ENCODE assay signal across 9 mouse cellular contexts in the genomic region with DNA sequence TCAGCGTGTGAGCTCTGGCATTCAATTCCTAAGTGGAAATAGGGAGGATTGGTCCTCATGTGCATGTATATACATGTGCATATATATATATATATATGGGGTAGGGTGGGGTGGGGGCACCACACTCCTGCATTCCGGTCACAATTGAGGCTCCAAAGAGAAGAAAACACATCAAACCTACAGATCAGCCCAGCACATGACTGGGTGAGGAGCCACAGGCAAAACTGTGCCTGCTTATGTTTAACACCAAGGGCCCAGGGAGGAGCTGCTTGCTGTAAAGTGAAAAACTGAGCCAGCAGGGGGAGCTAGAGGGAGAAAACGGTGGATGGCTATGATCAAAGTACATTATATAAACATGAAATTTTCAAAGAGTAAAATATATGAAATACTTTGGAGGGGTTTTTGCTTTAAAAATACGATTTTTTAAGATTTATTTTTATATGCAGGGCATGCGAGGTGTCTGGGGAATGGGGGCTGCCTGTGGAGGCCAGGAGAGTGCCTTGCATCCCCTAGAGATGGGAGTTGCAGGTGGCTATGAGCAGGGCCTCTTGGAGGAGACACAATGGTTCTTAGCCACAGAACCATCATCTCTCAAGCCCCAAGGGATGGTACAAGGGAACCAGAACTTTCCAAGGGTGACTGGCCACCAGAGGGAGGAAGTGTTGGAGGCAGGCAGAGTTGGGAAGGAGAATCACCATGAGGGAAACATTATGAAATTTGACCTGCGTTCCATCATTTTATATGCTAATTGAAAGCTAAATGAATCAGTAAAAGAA. TPM values are rescaled to one million over a fixed set of nuclear protein-coding genes. Genes with fewer than 3 reads are reported as not detected.
DNase-seq lines count a peak whose midpoint lies in the region; ATAC-seq and TF ChIP-seq lines count a peak whose summit lies in the region.
"Had no signal": no experiment of that assay in that cellular context is flagged by ENCODE, and none has a peak within 500 bp of the region (broad histone marks: within the 10 kb centered on the region; RNA-seq: fewer than 3 reads in every experiment).

No protein-coding gene starts in this region.

- 34% methylated on average over 6 of the region's 6 CpGs for WGBS in heart, embryonic 10.5 days
- WGBS in kidney, postnatal 0 days = 35% methylated on average over 6 of the region's 6 CpGs
- 27% methylated on average over 6 of the region's 6 CpGs for WGBS in liver, embryonic 11.5 days

- H3K9me3 ChIP-seq in heart, embryonic 10.5 days = no peaks in the 10 kb centered on the region
- no peaks in the 10 kb centered on the region for H3K9me3 ChIP-seq in kidney, postnatal 0 days (replicated peaks; ENCODE audit: low read length)
- no peaks in the 10 kb centered on the region for H3K9me3 ChIP-seq in liver, embryonic 11.5 days (ENCODE audit: control insufficient read depth, low read length)

- no peaks in the 10 kb centered on the region for H3K36me3 ChIP-seq in C2C12 (ENCODE audit: control insufficient read depth, insufficient read depth)
- no peaks in the 10 kb centered on the region for H3K36me3 ChIP-seq in heart, embryonic 10.5 days
- H3K36me3 ChIP-seq in kidney, postnatal 0 days (ENCODE audit: insufficient read depth, low read length) = no peaks in the 10 kb centered on the region
- H3K36me3 ChIP-seq in liver, embryonic 11.5 days (ENCODE audit: control insufficient read depth, insufficient read depth, low read length) = no peaks in the 10 kb centered on the region

- no peak overlapping the region for H3K9ac ChIP-seq in kidney, postnatal 0 days (ENCODE audit: low read depth, low read length)
- H3K9ac ChIP-seq in liver, embryonic 11.5 days (ENCODE audit: low read depth, low read length) = no peak overlapping the region

- no peak overlapping the region for H3K4me3 ChIP-seq in C2C12 (ENCODE audit: insufficient read depth, poor library complexity, severe bottlenecking)
- H3K4me3 ChIP-seq in heart, embryonic 10.5 days = no peak overlapping the region
- H3K4me3 ChIP-seq in kidney, postnatal 0 days (replicated peaks; ENCODE audit: low read depth, low read length) = no peak overlapping the region
- no peak overlapping the region for H3K4me3 ChIP-seq in liver, embryonic 11.5 days (ENCODE audit: low read depth, low read length)

- H3K27me3 ChIP-seq in C2C12 (ENCODE audit: control insufficient read depth, insufficient read depth, insufficient read length) = peaks cover 3% of the 10 kb centered on the region
- H3K27me3 ChIP-seq in heart, embryonic 10.5 days (ENCODE audit: insufficient read depth, poor library complexity, severe bottlenecking) = no peaks in the 10 kb centered on the region
- no peaks in the 10 kb centered on the region for H3K27me3 ChIP-seq in kidney, postnatal 0 days (ENCODE audit: insufficient read depth, low read length)
- H3K27me3 ChIP-seq in liver, embryonic 11.5 days (replicated peaks; ENCODE audit: control insufficient read depth, insufficient read depth, low read length) = no peaks in the 10 kb centered on the region

- no peaks in the 10 kb centered on the region for H3K79me3 ChIP-seq in C2C12 (ENCODE audit: low read depth)

- peak; percentile 91 for DNase-seq in adrenal gland, postnatal 14 days
- peak; percentile 74 for DNase-seq in embryo, embryonic 9.5 days (ENCODE audit: extremely low spot score)
- DNase-seq in heart, embryonic 10.5 days (ENCODE audit: low spot score) = peak; percentile 81
- peak; percentile 84 for DNase-seq in kidney, postnatal 0 days (ENCODE audit: low spot score)
- peak; percentile 72 for DNase-seq in liver, embryonic 11.5 days (ENCODE audit: low spot score)
- peak; percentile 78 for DNase-seq in neural tube, embryonic 10.5 days (ENCODE audit: extremely low spot score, low spot score)
- peak; percentile 65 for DNase-seq in telencephalon, adult 2 months (ENCODE audit: low read depth, low spot score)

- no peak; the same call in 1 of the 2 replicates for ATAC-seq in kidney, postnatal 0 days (replicated peaks; ENCODE audit: low FRiP score, low read depth)
- ATAC-seq in liver, embryonic 11.5 days (replicated peaks; ENCODE audit: low FRiP score) = peak; percentile 32; the same call in 1 of the 2 replicates

- no peak overlapping the region for H3K27ac ChIP-seq in heart, embryonic 10.5 days
- no peak overlapping the region for H3K27ac ChIP-seq in kidney, postnatal 0 days
- H3K27ac ChIP-seq in liver, embryonic 11.5 days (ENCODE audit: low read depth, low read length) = no peak overlapping the region

- no peaks in the 10 kb centered on the region for H3K79me2 ChIP-seq in C2C12 (ENCODE audit: control insufficient read depth, insufficient read depth)

- H3K4me1 ChIP-seq in heart, embryonic 10.5 days = peaks cover 30% of the 10 kb centered on the region
- no peaks in the 10 kb centered on the region for H3K4me1 ChIP-seq in kidney, postnatal 0 days (replicated peaks; ENCODE audit: insufficient read depth, low read length)
- peaks cover 20% of the 10 kb centered on the region for H3K4me1 ChIP-seq in liver, embryonic 11.5 days (replicated peaks; ENCODE audit: control insufficient read depth, insufficient read depth, low read length)

- no peak overlapping the region for H3ac ChIP-seq in C2C12 (ENCODE audit: control insufficient read depth, insufficient read length, low read depth)

- no peak overlapping the region for H3K4me2 ChIP-seq in kidney, postnatal 0 days (ENCODE audit: low read length)
- H3K4me2 ChIP-seq in liver, embryonic 11.5 days = peak overlapping the region; percentile 56; the same call in 1 of the 2 replicates

- TF ChIP-seq CTCF in C2C12 (IDR thresholded peaks at IDR 0.05; ENCODE audit: control insufficient read depth, insufficient read depth, insufficient read length) = peak; percentile 46
- peak; percentile 73 for TF ChIP-seq CTCF in kidney, postnatal 0 days (IDR thresholded peaks at IDR 0.05; ENCODE audit: low read depth)

TF ChIP-seq in C2C12, 6 proteins besides CTCF, POLR2A, EP300 and RAD21:
- no peak for TF ChIP-seq FOSL1 (IDR thresholded peaks at IDR 0.05; ENCODE audit: insufficient read depth, low read length, poor library complexity, severe bottlenecking)
- no peak for TF ChIP-seq MAX (IDR thresholded peaks at IDR 0.05)
- TF ChIP-seq USF1 (IDR thresholded peaks at IDR 0.05; ENCODE audit: low read depth) = no peak
- no peak for TF ChIP-seq MYOG (IDR thresholded peaks at IDR 0.05; ENCODE audit: control insufficient read depth, extremely low read depth, insufficient read length)
- TF ChIP-seq MYOD1 (IDR thresholded peaks at IDR 0.05; ENCODE audit: control insufficient read depth, insufficient read length, low read depth) = no peak
- no peak for TF ChIP-seq CEBPB (IDR thresholded peaks at IDR 0.05; ENCODE audit: low read depth)
TF ChIP-seq in C2C12: peak in this region for 0.

RNA-seq across cellular contexts. Expression of a gene that starts 38.4 kb away (rescaled TPM):
- polyA plus RNA-seq in C2C12 (2012; fragmentation: generic; extraction: Trizol) = not detected
- not detected in 2 replicates for total RNA-seq in adrenal gland, postnatal 14 days (2021)
- polyA plus RNA-seq in heart, embryonic 10.5 days (2016; fragmentation: Nextera tagmentation; extraction: Ambion mirVana) = not detected in 2 replicates
- polyA plus RNA-seq in kidney, postnatal 0 days (2015; fragmentation: Nextera tagmentation; extraction: Ambion mirVana) = not detected in 2 replicates
- polyA plus RNA-seq in liver, embryonic 11.5 days (2014; fragmentation: Nextera tagmentation; extraction: Ambion mirVana) = not detected in 2 replicates
- polyA plus RNA-seq: erythroblast, embryonic 14.5 days had no signal
